ENCODE assay signal across 29 mouse cellular contexts in genomic region chr8:98065387-98065786, GRCm38 (mm10).
DNase-seq lines count a peak whose midpoint lies in the region; ATAC-seq and TF ChIP-seq lines count a peak whose summit lies in the region.
"Had no signal": no experiment of that assay in that cellular context is flagged by ENCODE, and none has a peak within 500 bp of the region (broad histone marks: within the 10 kb centered on the region; RNA-seq: fewer than 3 reads in every experiment).

No protein-coding gene starts in this region.

- peak overlapping the region; percentile 97 for H3K27ac ChIP-seq in MEL (ENCODE audit: control insufficient read depth, low read depth, low read length)
- no peak overlapping the region for H3K27ac ChIP-seq in liver, embryonic 13.5 days
- no peak overlapping the region for H3K27ac ChIP-seq in forebrain, embryonic 15.5 days (replicated peaks)
- H3K27ac ChIP-seq in heart, embryonic 10.5 days, result no peak overlapping the region
- H3K27ac ChIP-seq: hindbrain, embryonic 10.5 days; hindbrain, embryonic 15.5 days; left cerebral cortex, adult 2 months; neural tube, embryonic 12.5 days had no signal

- H3K9me3 ChIP-seq in MEL (replicated peaks; ENCODE audit: insufficient read depth, low read length), result no peaks in the 10 kb centered on the region
- H3K9me3 ChIP-seq in liver, embryonic 13.5 days (replicated peaks), result no peaks in the 10 kb centered on the region
- no peaks in the 10 kb centered on the region for H3K9me3 ChIP-seq in forebrain, embryonic 15.5 days
- H3K9me3 ChIP-seq in heart, embryonic 10.5 days, result no peaks in the 10 kb centered on the region
- H3K9me3 ChIP-seq: hindbrain, embryonic 10.5 days; hindbrain, embryonic 15.5 days; neural tube, embryonic 12.5 days had no signal

- peak; percentile 0 for TF ChIP-seq RAD21 in MEL (IDR thresholded peaks at IDR 0.05; ENCODE audit: low read depth, low read length)

- peaks cover 20 to 42% of the 10 kb centered on the region in 2 experiments for H3K4me1 ChIP-seq in MEL (ENCODE audit: control insufficient read depth in 1 of 2, insufficient read depth in 2 of 2, low read length in 2 of 2)
- H3K4me1 ChIP-seq in liver, embryonic 13.5 days (replicated peaks), result no peaks in the 10 kb centered on the region
- H3K4me1 ChIP-seq in forebrain, embryonic 15.5 days, result no peaks in the 10 kb centered on the region
- H3K4me1 ChIP-seq in heart, embryonic 10.5 days, result no peaks in the 10 kb centered on the region
- H3K4me1 ChIP-seq: hindbrain, embryonic 10.5 days; hindbrain, embryonic 15.5 days; neural tube, embryonic 12.5 days had no signal

- TF ChIP-seq CTCF in MEL (IDR thresholded peaks at IDR 0.05 in 2 of 3, conservative IDR thresholded peaks at IDR 0.05 in 1 of 3; ENCODE audit: control insufficient read depth in 1 of 3, insufficient read depth in 1 of 3, low read depth in 2 of 3, low read length in 3 of 3, poor library complexity in 1 of 3, severe bottlenecking in 1 of 3), result no peak

- H3K4me3 ChIP-seq in MEL (ENCODE audit: control insufficient read depth in 1 of 2, insufficient read depth in 1 of 2, low read depth in 2 of 2, low read length in 2 of 2), result no peak overlapping the region
- no peak overlapping the region for H3K4me3 ChIP-seq in liver, embryonic 13.5 days (replicated peaks)
- no peak overlapping the region for H3K4me3 ChIP-seq in forebrain, embryonic 15.5 days
- no peak overlapping the region for H3K4me3 ChIP-seq in heart, embryonic 10.5 days
- H3K4me3 ChIP-seq: erythroblast, embryonic 14.5 days; hindbrain, embryonic 10.5 days; hindbrain, embryonic 15.5 days; left cerebral cortex, adult 2 months; myocyte; neural tube, embryonic 12.5 days had no signal

- ATAC-seq in liver, embryonic 13.5 days (ENCODE audit: low read depth), result peak; percentile 91
- peak; percentile 60 for ATAC-seq in megakaryocyte progenitor cell, adult 5-6 weeks (replicated peaks; ENCODE audit: poor library complexity)
- ATAC-seq in forebrain, embryonic 15.5 days (replicated peaks), result no peak
- ATAC-seq in frontal cortex, adult (ENCODE audit: low TSS enrichment), result no peak
- ATAC-seq: forebrain, postnatal 0 days; inflammation-experienced regulatory T-cells, adult 6 months; Patski had no signal

- TF ChIP-seq POLR2A in MEL (IDR thresholded peaks at IDR 0.05; ENCODE audit: control insufficient read depth in 1 of 2, insufficient read depth in 1 of 2, low read depth in 1 of 2, low read length in 2 of 2, poor library complexity in 1 of 2), result no peak

- no peak overlapping the region; the same call in 1 of the 2 replicates for H3K9ac ChIP-seq in MEL (ENCODE audit: control insufficient read depth, low read depth, low read length, poor library complexity, severe bottlenecking)
- H3K9ac ChIP-seq in liver, embryonic 13.5 days, result no peak overlapping the region
- H3K9ac ChIP-seq in forebrain, embryonic 15.5 days (replicated peaks), result no peak overlapping the region
- H3K9ac ChIP-seq: forebrain, postnatal 0 days; hindbrain, embryonic 15.5 days; lung, embryonic 14.5 days; neural tube, embryonic 12.5 days had no signal

- WGBS in liver, embryonic 13.5 days (ENCODE audit: insufficient replicate concordance), result 26% methylated on average over 2 of the region's 2 CpGs
- WGBS in forebrain, embryonic 15.5 days, result 83% methylated on average over 2 of the region's 2 CpGs
- WGBS in heart, embryonic 10.5 days, result 39% methylated on average over 2 of the region's 2 CpGs

- no peaks in the 10 kb centered on the region for H3K27me3 ChIP-seq in MEL (ENCODE audit: control insufficient read depth in 1 of 2, insufficient read depth in 2 of 2, low read length in 2 of 2)
- no peaks in the 10 kb centered on the region for H3K27me3 ChIP-seq in liver, embryonic 13.5 days
- no peaks in the 10 kb centered on the region for H3K27me3 ChIP-seq in forebrain, embryonic 15.5 days
- H3K27me3 ChIP-seq in heart, embryonic 10.5 days (ENCODE audit: insufficient read depth, poor library complexity, severe bottlenecking), result no peaks in the 10 kb centered on the region
- H3K27me3 ChIP-seq: hindbrain, embryonic 15.5 days; neural tube, embryonic 12.5 days; Patski had no signal

- no peaks in the 10 kb centered on the region for H3K79me2 ChIP-seq in MEL (ENCODE audit: control insufficient read depth, insufficient read depth, low read length, poor library complexity)

- peaks cover 0 to 57% of the 10 kb centered on the region in 2 experiments; a peak in 2 of 4 replicates for H3K36me3 ChIP-seq in MEL (ENCODE audit: control insufficient read depth in 1 of 2, insufficient read depth in 2 of 2, low read length in 2 of 2)
- H3K36me3 ChIP-seq in liver, embryonic 13.5 days, result no peaks in the 10 kb centered on the region
- H3K36me3 ChIP-seq in forebrain, embryonic 15.5 days, result no peaks in the 10 kb centered on the region
- H3K36me3 ChIP-seq in heart, embryonic 10.5 days, result no peaks in the 10 kb centered on the region
- H3K36me3 ChIP-seq: hindbrain, embryonic 10.5 days; hindbrain, embryonic 15.5 days; neural tube, embryonic 12.5 days had no signal

- TF ChIP-seq EP300 in MEL (IDR thresholded peaks at IDR 0.05; ENCODE audit: low read depth in 1 of 2, low read length in 2 of 2), result peak; percentile 99 to 100

- no peak overlapping the region for H3K4me2 ChIP-seq in liver, embryonic 13.5 days
- H3K4me2 ChIP-seq in forebrain, embryonic 15.5 days (replicated peaks), result no peak overlapping the region
- H3K4me2 ChIP-seq: hindbrain, embryonic 15.5 days; lung, embryonic 14.5 days; midbrain, embryonic 11.5 days; neural tube, embryonic 12.5 days had no signal

- peak; percentile 96 for DNase-seq in MEL (ENCODE audit: low read depth, low spot score)
- peak; percentile 37 for DNase-seq in c-Kit-positive CD71-positive TER-119-positive erythroid progenitor cells, embryonic 14.5 days (ENCODE audit: low spot score)
- peak; percentile 10 for DNase-seq in liver, embryonic 13.5 days
- no peak for DNase-seq in heart, embryonic 10.5 days (ENCODE audit: low spot score)
- DNase-seq: adrenal gland, postnatal 10 days; B cell, adult 2 months; cerebellum, adult 18-20 months; forebrain, postnatal 0 days; gastrocnemius, postnatal 10 days; heart, postnatal 14 days; kidney, adult 11 months; kidney, postnatal 25 days; lung, embryonic 14.5 days; lung, postnatal 14 days; right cerebral cortex, postnatal 25 days; thymus, adult 2 months; thymus, postnatal 36 days had no signal

TF ChIP-seq in MEL, 35 proteins besides CTCF, POLR2A, EP300 and RAD21 (continues in another document):
- TF ChIP-seq CHD2 (IDR thresholded peaks at IDR 0.05; ENCODE audit: low read length), result no peak; the same call in 1 of the 2 replicates
- TF ChIP-seq TCF12 (IDR thresholded peaks at IDR 0.05; ENCODE audit: low read depth, low read length), result peak; percentile 99
- TF ChIP-seq CHD1 (IDR thresholded peaks at IDR 0.05; ENCODE audit: low read depth, low read length), result no peak
- peak; percentile 93 for TF ChIP-seq SIN3A (IDR thresholded peaks at IDR 0.05; ENCODE audit: low read length)
- TF ChIP-seq MEF2A (IDR thresholded peaks at IDR 0.05; ENCODE audit: extremely low read depth, insufficient replicate concordance, low read depth, low read length, poor library complexity, severe bottlenecking), result no peak
- no peak for TF ChIP-seq POLR2AphosphoS2 (IDR thresholded peaks at IDR 0.05; ENCODE audit: low read length)
- TF ChIP-seq MAZ (IDR thresholded peaks at IDR 0.05; ENCODE audit: low read depth, low read length), result 0 out of 2 replicates have a peak, but pooled peaks have one; percentile 48
- no peak; the same call in 1 of the 2 replicates for TF ChIP-seq ZC3H11A (IDR thresholded peaks at IDR 0.05; ENCODE audit: low read depth, low read length)
- TF ChIP-seq BHLHE40 (IDR thresholded peaks at IDR 0.05; ENCODE audit: borderline replicate concordance, low read depth, low read length), result peak; percentile 71; the same call in 1 of the 2 replicates
- TF ChIP-seq POLR2AphosphoS5 (IDR thresholded peaks at IDR 0.05; ENCODE audit: borderline replicate concordance, low read depth, low read length), result no peak
- TF ChIP-seq ZMIZ1 (IDR thresholded peaks at IDR 0.05; ENCODE audit: low read depth, low read length), result no peak
- TF ChIP-seq UBTF (IDR thresholded peaks at IDR 0.05; ENCODE audit: borderline replicate concordance, insufficient read depth, low read depth, low read length), result no peak
- peak; percentile 90 for TF ChIP-seq MYB (IDR thresholded peaks at IDR 0.05; ENCODE audit: low read depth, low read length)
- TF ChIP-seq NELFE (IDR thresholded peaks at IDR 0.05; ENCODE audit: low read depth, low read length), result no peak
- TF ChIP-seq ZNF384 (IDR thresholded peaks at IDR 0.05; ENCODE audit: low read depth, low read length), result peak; percentile 47; the same call in 1 of the 2 replicates
- no peak for TF ChIP-seq GABPA (IDR thresholded peaks at IDR 0.05; ENCODE audit: low read depth, low read length)
- TF ChIP-seq ETS1 (IDR thresholded peaks at IDR 0.05; ENCODE audit: low read depth, low read length), result peak; percentile 100
- TF ChIP-seq E2F4 (IDR thresholded peaks at IDR 0.05; ENCODE audit: borderline replicate concordance, low read depth, low read length), result no peak
- peak; percentile 71; the same call in 1 of the 2 replicates for TF ChIP-seq TBP (IDR thresholded peaks at IDR 0.05; ENCODE audit: low read depth, low read length)
- peak; percentile 44; the same call in 1 of the 2 replicates for TF ChIP-seq HCFC1 (IDR thresholded peaks at IDR 0.05; ENCODE audit: low read depth, low read length)
- no peak for TF ChIP-seq KAT2A (conservative IDR thresholded peaks at IDR 0.05; ENCODE audit: low read depth, low read length)
- TF ChIP-seq MXI1 (IDR thresholded peaks at IDR 0.05; ENCODE audit: low read depth, low read length), result no peak
- peak; percentile 63; the same call in 1 of the 2 replicates for TF ChIP-seq MYC (IDR thresholded peaks at IDR 0.05; ENCODE audit: low read depth, low read length)
- TF ChIP-seq GATA1 (IDR thresholded peaks at IDR 0.05; ENCODE audit: low read depth, low read length), result peak; percentile 99
- no peak for TF ChIP-seq NRF1 (IDR thresholded peaks at IDR 0.05; ENCODE audit: insufficient read depth, low read depth, low read length, poor library complexity, severe bottlenecking)
- TF ChIP-seq MAX (IDR thresholded peaks at IDR 0.05; ENCODE audit: low read length), result no peak
- TF ChIP-seq MAFK (IDR thresholded peaks at IDR 0.05; ENCODE audit: borderline replicate concordance, low read depth, low read length), result no peak; the same call in 1 of the 2 replicates
- TF ChIP-seq USF2 (IDR thresholded peaks at IDR 0.05; ENCODE audit: borderline replicate concordance in 1 of 2, insufficient read depth in 1 of 2, low read depth in 1 of 2, low read length in 2 of 2), result no peak
- TF ChIP-seq SMC3 (IDR thresholded peaks at IDR 0.05; ENCODE audit: low read depth, low read length), result no peak
- peak; percentile 90 for TF ChIP-seq RCOR1 (IDR thresholded peaks at IDR 0.05; ENCODE audit: low read depth, low read length)
- no peak for TF ChIP-seq ELF1 (IDR thresholded peaks at IDR 0.05; ENCODE audit: low read depth, low read length)
- peak; percentile 16; the same call in 1 of the 2 replicates for TF ChIP-seq JUND (IDR thresholded peaks at IDR 0.05; ENCODE audit: low read depth, low read length)

Comparison
In these comparisons a context has a peak if more than half of its experiments do, and no peak if none do; other contexts are left out.
1. ATAC-seq: peak in liver, embryonic 13.5 days (single experiment) and megakaryocyte progenitor cell, adult 5-6 weeks (single experiment); none in forebrain, embryonic 15.5 days (single experiment) and frontal cortex, adult (single experiment).